Mouse (Mus musculus) MEL (cell line): ENCODE measurements at regions not wholly inside any gene's neighbourhood (a gene's known extent, or its start where the extent isn't known, plus 50 kb on each side); places are given as distances from the start of the nearest gene placed in this dataset.

Experiments
- CHD2 ChIP-seq: IDR thresholded peaks from 2 replicates; pipeline ENCODE4 v1.6.1; 2011; ENCODE audit warnings: low read length, improper control_type of control experiment
- CTCF ChIP-seq, 3 experiments: IDR thresholded peaks in 2 of 3; conservative IDR thresholded peaks in 1 of 3; 2 replicates each; pipeline ENCODE4 v1.5.1; 2011 to 2012; ENCODE audit warnings: low read length in 3 of 3, low read depth in 2 of 3, mild to moderate bottlenecking in 2 of 3, improper control_type of control experiment in 1 of 3, inconsistent platforms in 1 of 3, mixed read lengths in 1 of 3, moderate library complexity in 1 of 3; ENCODE audit not compliant: control insufficient read depth in 1 of 3, insufficient read depth in 1 of 3, poor library complexity in 1 of 3, severe bottlenecking in 1 of 3
- KAT2A ChIP-seq: conservative IDR thresholded peaks from 2 replicates; pipeline ENCODE4 v1.6.1; 2012; ENCODE audit warnings: low read depth, low read length, improper control_type of control experiment, inconsistent platforms
- MAZ ChIP-seq: IDR thresholded peaks from 2 replicates; pipeline ENCODE4 v1.6.1; 2012; ENCODE audit warnings: low read depth, mild to moderate bottlenecking, inconsistent platforms, low read length, improper control_type of control experiment
- MYC ChIP-seq: IDR thresholded peaks from 2 replicates; pipeline ENCODE4 v1.6.1; 2011; ENCODE audit warnings: low read depth, mild to moderate bottlenecking, low read length, improper control_type of control experiment, moderate library complexity
- POLR2A ChIP-seq, 2 experiments: IDR thresholded peaks; 2 replicates each; pipeline ENCODE4 v1.6.1; 2011 to 2012; ENCODE audit warnings: low read length in 2 of 2, mild to moderate bottlenecking in 2 of 2, control low read depth in 1 of 2, improper control_type of control experiment in 1 of 2, low read depth in 1 of 2, moderate library complexity in 1 of 2; ENCODE audit not compliant: control insufficient read depth in 1 of 2, insufficient read depth in 1 of 2, poor library complexity in 1 of 2
- TAL1 ChIP-seq: IDR thresholded peaks from 2 replicates; pipeline ENCODE4 v1.6.1; 2012; ENCODE audit warnings: mild to moderate bottlenecking, inconsistent platforms, low read length, moderate library complexity, mixed read lengths
- TBP ChIP-seq: IDR thresholded peaks from 2 replicates; pipeline ENCODE4 v1.8.0; 2011; ENCODE audit warnings: low read depth, low read length, improper control_type of control experiment
- USF1 ChIP-seq: IDR thresholded peaks from 2 replicates; pipeline ENCODE4 v1.6.1; 2014; ENCODE audit warnings: low read depth, mild to moderate bottlenecking, inconsistent platforms, low read length, improper control_type of control experiment, moderate library complexity
- USF2 ChIP-seq, 2 experiments: IDR thresholded peaks; 2 replicates each; pipeline ENCODE4 v1.6.1; 2011 to 2012; ENCODE audit warnings: improper control_type of control experiment in 2 of 2, low read length in 2 of 2, borderline replicate concordance in 1 of 2, inconsistent platforms in 1 of 2, low read depth in 1 of 2, mild to moderate bottlenecking in 1 of 2; ENCODE audit not compliant: insufficient read depth in 1 of 2
- ZMIZ1 ChIP-seq: IDR thresholded peaks from 2 replicates; pipeline ENCODE4 v1.6.1; 2012; ENCODE audit warnings: low read depth, mild to moderate bottlenecking, inconsistent platforms, low read length, improper control_type of control experiment, moderate library complexity

DNA sequence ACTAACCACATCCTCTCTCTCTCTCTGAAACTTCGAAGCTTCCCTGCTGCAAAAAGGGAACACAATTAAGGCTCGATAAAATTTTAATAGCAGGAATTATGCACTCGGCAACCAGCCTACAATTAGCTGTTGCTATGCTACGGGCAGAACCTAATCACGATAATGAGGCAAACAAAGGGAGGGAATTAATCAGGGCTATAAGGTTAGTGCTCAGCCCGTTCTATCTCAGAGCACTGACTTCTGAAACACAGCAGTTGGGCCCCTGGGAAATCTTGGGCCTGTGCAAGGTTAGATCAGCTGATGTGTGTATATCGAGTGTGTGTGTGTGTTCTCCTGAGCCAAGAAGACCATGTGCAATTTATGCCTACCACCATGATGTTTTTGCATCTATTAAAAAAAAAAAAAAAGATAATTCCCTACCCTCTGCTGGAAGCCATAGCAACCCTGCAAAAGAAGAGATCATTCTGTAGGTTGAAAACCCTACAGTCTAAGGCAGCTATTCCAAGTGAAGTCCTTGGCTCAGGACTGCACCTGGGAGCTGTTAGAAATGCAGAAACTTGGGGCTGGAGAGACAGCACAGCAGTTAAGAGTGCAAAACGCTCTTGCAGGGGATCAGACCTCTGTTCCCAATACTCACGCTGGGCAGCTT, 58.9 kb upstream of the Glce start:
- TF ChIP-seq MYC (no peak), MAZ (no peak), CHD2 (no peak), POLR2A (IDR thresholded peaks at IDR 0.05; ENCODE audit: control insufficient read depth in 1 of 2, insufficient read depth in 1 of 2, low read depth in 1 of 2, low read length in 2 of 2, poor library complexity in 1 of 2) (no peak), CTCF (IDR thresholded peaks at IDR 0.05 in 2 of 3, conservative IDR thresholded peaks at IDR 0.05 in 1 of 3; ENCODE audit: control insufficient read depth in 1 of 3, insufficient read depth in 1 of 3, low read depth in 2 of 3, low read length in 3 of 3, poor library complexity in 1 of 3, severe bottlenecking in 1 of 3) (no peak), TAL1 (no peak), USF1 (no peak), TBP (no peak), KAT2A (no peak), ZMIZ1 (no peak), USF2 (IDR thresholded peaks at IDR 0.05; ENCODE audit: borderline replicate concordance in 1 of 2, insufficient read depth in 1 of 2, low read depth in 1 of 2, low read length in 2 of 2) (no peak)
